Mouse (Mus musculus) embryonic facial prominence, embryonic 10.5 days (tissue): Measurements from ENCODE around the gene Rnf145. TPM values are rescaled to one million over a fixed set of nuclear protein-coding genes. Genes with fewer than 3 reads are reported as not detected.

Experiments
- DNase-seq: peaks from one replicate; pipeline ENCODE4 v3.0.0-alpha.2; 2017; ENCODE audit warnings: low spot score
- H3K27ac ChIP-seq: fragments of 300-500 bp; sonication (generic); replicated peaks from 2 replicates; pipeline ENCODE4 v1.5.1; 2016; ENCODE audit warnings: mild to moderate bottlenecking
- H3K27me3 ChIP-seq: fragments of 300-500 bp; sonication (generic); replicated peaks from 2 replicates; pipeline ENCODE4 v1.6.1; 2016; ENCODE audit warnings: low read depth, mild to moderate bottlenecking; ENCODE audit not compliant: poor library complexity, severe bottlenecking
- H3K36me3 ChIP-seq: fragments of 300-500 bp; sonication (generic); replicated peaks from 2 replicates; pipeline ENCODE4 v1.6.1; 2016; ENCODE audit warnings: mild to moderate bottlenecking, moderate library complexity
- H3K4me1 ChIP-seq: fragments of 300-500 bp; sonication (generic); 2 replicates; pipeline ENCODE4 v1.6.1; 2016
- H3K4me3 ChIP-seq: fragments of 300-500 bp; sonication (generic); 2 replicates; pipeline ENCODE4 v1.5.1; 2016; ENCODE audit warnings: mild to moderate bottlenecking, moderate library complexity
- H3K9me3 ChIP-seq: fragments of 300-500 bp; sonication (generic); 2 replicates; pipeline ENCODE4 v1.6.1; 2016; ENCODE audit warnings: mild to moderate bottlenecking
- WGBS: fragments of 180-500 bp; shearing (Covaris S2); methylation state at CpG from one replicate; pipeline ENCODE4 v1.1.7; 2016; 5-methylcytosine and 5-hydroxymethylcytosine counted together
- microRNA-seq: library from miRNA; unstranded; fragments of <30 nt; microRNA quantifications from one replicate; pipeline ENCODE4, GENCODE M21; 2017
- polyA plus RNA-seq: library from polyadenylated mRNA; unstranded; fragments of >200 nt; fragmentation: Nextera tagmentation; extraction: Ambion mirVana; gene quantifications from 2 replicates; pipeline ENCODE4 v1.2.1, GENCODE M21; 2016

Rnf145 gene
- polyA plus RNA-seq, 1 experiment from 2014 or later, result 87.3 TPM

GRCm38 (mm10) chr11:44594768-44595167 lies 76.0 kb downstream of the Rnf145 start:
- H3K9me3 ChIP-seq, result no peaks in the 10 kb centered on the region
- H3K27me3 ChIP-seq, result no peaks in the 10 kb centered on the region
- WGBS, result 88% methylated on average over 3 of the region's 3 CpGs
- no peak overlapping the region for H3K4me3 ChIP-seq
- H3K4me1 ChIP-seq, result no peaks in the 10 kb centered on the region
- H3K36me3 ChIP-seq, result no peaks in the 10 kb centered on the region
- H3K27ac ChIP-seq, result no peak overlapping the region
- DNase-seq, result no peak

- no peak overlapping the region for H3K27ac ChIP-seq
- no peaks in the 10 kb centered on the region for H3K9me3 ChIP-seq
- H3K4me3 ChIP-seq, result no peak overlapping the region
- no peak for DNase-seq
- WGBS, result 85% methylated on average over 8 of the region's 8 CpGs
- H3K36me3 ChIP-seq, result no peaks in the 10 kb centered on the region
- peaks cover 9% of the 10 kb centered on the region for H3K4me1 ChIP-seq
- peaks cover 11% of the 10 kb centered on the region for H3K27me3 ChIP-seq
These were observed 88.1 kb downstream of the Rnf145 start for GRCm38 (mm10) chr11:44606881-44607280.

- Histone ChIP-seq H3K4me3 (no peak overlapping the region), H3K9me3 (no peaks in the 10 kb centered on the region), H3K27ac (no peak overlapping the region), H3K27me3 (peaks cover 29% of the 10 kb centered on the region), H3K36me3 (no peaks in the 10 kb centered on the region), H3K4me1 (peaks cover 26% of the 10 kb centered on the region)
- DNase-seq, result no peak
- 87% methylated on average over 11 of the region's 11 CpGs for WGBS
These were observed 89.9 kb downstream of the Rnf145 start for GRCm38 (mm10) chr11:44608646-44609045.

- Histone ChIP-seq H3K27ac (peak overlapping the region; percentile 26), H3K36me3 (no peaks in the 10 kb centered on the region), H3K4me1 (peaks cover 33% of the 10 kb centered on the region), H3K9me3 (no peaks in the 10 kb centered on the region), H3K27me3 (peaks cover 54% of the 10 kb centered on the region), H3K4me3 (peak overlapping the region; percentile 58)
- WGBS, result under 1% methylated on average over 45 of the region's 45 CpGs
- DNase-seq, result peak; percentile 92
These were observed 92.4 kb downstream of the Rnf145 start for GRCm38 (mm10) chr11:44610971-44611781.

GRCm38 (mm10) chr11:44612156-44612555 lies 93.4 kb downstream of the Rnf145 start:
- H3K27ac ChIP-seq, result no peak overlapping the region

GRCm38 (mm10) chr11:44612681-44613410 lies 94.1 kb downstream of the Rnf145 start:
- Histone ChIP-seq H3K27ac (peak overlapping the region; percentile 75), H3K9me3 (no peaks in the 10 kb centered on the region), H3K27me3 (peaks cover 58% of the 10 kb centered on the region), H3K4me1 (peaks cover 39% of the 10 kb centered on the region), H3K36me3 (no peaks in the 10 kb centered on the region), H3K4me3 (peak overlapping the region; percentile 52)
- 1% methylated on average over 38 of the region's 38 CpGs for WGBS
- peak; percentile 52 for DNase-seq

More at GRCm38 (mm10) chr11:44612156-44612555, 93.4 kb downstream of the Rnf145 start:
- peak; percentile 33 for DNase-seq
- peaks cover 58% of the 10 kb centered on the region for H3K27me3 ChIP-seq
- WGBS, result 6% methylated on average over 10 of the region's 10 CpGs
- peak overlapping the region; percentile 52 for H3K4me3 ChIP-seq
- H3K4me1 ChIP-seq, result peaks cover 39% of the 10 kb centered on the region
- no peaks in the 10 kb centered on the region for H3K9me3 ChIP-seq
- H3K36me3 ChIP-seq, result no peaks in the 10 kb centered on the region

- peak; percentile 50 for DNase-seq
- no peaks in the 10 kb centered on the region for H3K9me3 ChIP-seq
- whole genome bisulfite sequencing, result 7% methylated on average over 14 of the region's 14 CpGs
- peaks cover 43% of the 10 kb centered on the region for H3K4me1 ChIP-seq
- H3K36me3 ChIP-seq, result no peaks in the 10 kb centered on the region
- peak overlapping the region; percentile 75 for H3K27ac ChIP-seq
- peak overlapping the region; percentile 52 for H3K4me3 ChIP-seq
- peaks cover 59% of the 10 kb centered on the region for H3K27me3 ChIP-seq
These were observed 94.8 kb downstream of the Rnf145 start for GRCm38 (mm10) chr11:44613411-44614180.

Small RNAs within 50 kb of the gene (microRNA-seq; reads per million reads assigned to microRNA genes)
- gene Gm22121, result not detected

Other genes with a start within 250 kb of the Rnf145 start
- not detected in 2 replicates for gene Il12b, start 118.9 kb upstream of the Rnf145 start, polyA plus RNA-seq
- 71.1 and 71.6 TPM in 2 replicates for gene Ublcp1, start 48.5 kb upstream of the Rnf145 start, polyA plus RNA-seq
- 38.5 and 41.9 TPM in 2 replicates for gene Ebf1, start 98.4 kb downstream of the Rnf145 start, polyA plus RNA-seq